Mouse (Mus musculus): ENCODE results near the gene Ptpn9. TPM values are rescaled to one million over a fixed set of nuclear protein-coding genes. Genes with fewer than 3 reads are reported as not detected.
"Not testable (repeated sequence)": the region's sequence is repeated elsewhere in the genome, so short reads cannot be mapped to it uniquely, and the experiment has no call there.

Ptpn9 gene
- 10 to 100 TPM; 60.1 to 62.0 TPM for total RNA-seq (2021)
- long read RNA-seq, experiment 1, full-length matches to known transcripts, result 29 of 34 reads
- long read RNA-seq, experiment 1, partial matches to known transcripts, result 2 of 34 reads
- long read RNA-seq, experiment 1, other reads (novel, unspliced or antisense), result 3 of 34 reads
- long read RNA-seq, experiment 2, full-length matches to known transcripts, result 91 of 121 reads
- long read RNA-seq, experiment 2, partial matches to known transcripts, result 15 of 121 reads
- long read RNA-seq, experiment 2, other reads (novel, unspliced or antisense), result 15 of 121 reads

- DNase-seq (ENCODE audit: low spot score in 2 of 2), result peak; percentile 83 to 86
Measured at GRCm38 (mm10) chr9:56994286-56995197, at the start of gene Ptpn9. TSS of gene Ptpn9 (plus strand) at chr9:56994923.

GRCm38 (mm10) chr9:56947481-56947880 is 47.2 kb upstream of the Ptpn9 start:
- not testable (repeated sequence) for DNase-seq (ENCODE audit: low spot score in 2 of 2)

- not testable (repeated sequence) for DNase-seq (ENCODE audit: low spot score in 2 of 2)
Measured at GRCm38 (mm10) chr9:56948699-56949098, 46.0 kb upstream of the Ptpn9 start.

- DNase-seq (ENCODE audit: low spot score in 2 of 2), result no peak
Measured at GRCm38 (mm10) chr9:56949767-56950166, 45.0 kb upstream of the Ptpn9 start.

- peak; percentile 82 to 94 for DNase-seq (ENCODE audit: low spot score in 2 of 2)
Measured at GRCm38 (mm10) chr9:56950414-56951400, 44.0 kb upstream of the Ptpn9 start, which contains the start of gene Snupn. TSS of gene Snupn (plus strand) at chr9:56950878.

- DNase-seq (ENCODE audit: low spot score in 2 of 2), result no peak
Measured at GRCm38 (mm10) chr9:56953562-56953961, 41.2 kb upstream of the Ptpn9 start.

GRCm38 (mm10) chr9:56956966-56957675 is 37.6 kb upstream of the Ptpn9 start:
- no peak for DNase-seq (ENCODE audit: low spot score in 2 of 2)

GRCm38 (mm10) chr9:56958689-56959088 is 36.0 kb upstream of the Ptpn9 start:
- DNase-seq (ENCODE audit: low spot score in 2 of 2), result no peak

GRCm38 (mm10) chr9:56961591-56961990 is 33.1 kb upstream of the Ptpn9 start:
- no peak for DNase-seq (ENCODE audit: low spot score in 2 of 2)

GRCm38 (mm10) chr9:56970158-56970557 is 24.6 kb upstream of the Ptpn9 start:
- no peak for DNase-seq (ENCODE audit: low spot score in 2 of 2)

GRCm38 (mm10) chr9:56973960-56974524 is 20.7 kb upstream of the Ptpn9 start:
- DNase-seq (ENCODE audit: low spot score in 2 of 2), result no peak

GRCm38 (mm10) chr9:56975199-56975598 is 19.5 kb upstream of the Ptpn9 start:
- no peak for DNase-seq (ENCODE audit: low spot score in 2 of 2)

- DNase-seq (ENCODE audit: low spot score in 2 of 2), result no peak
Measured at GRCm38 (mm10) chr9:56980186-56980585, 14.5 kb upstream of the Ptpn9 start.

- DNase-seq (ENCODE audit: low spot score in 2 of 2), result no peak
Measured at GRCm38 (mm10) chr9:56981502-56981901, 13.2 kb upstream of the Ptpn9 start.

- peak; percentile 34 to 40 for DNase-seq (ENCODE audit: low spot score in 2 of 2)
Measured at GRCm38 (mm10) chr9:56995198-56996027, 690 bp downstream of the Ptpn9 start.

GRCm38 (mm10) chr9:56996028-56996346 is 1.3 kb downstream of the Ptpn9 start:
- no peak for DNase-seq (ENCODE audit: low spot score in 2 of 2)

GRCm38 (mm10) chr9:56997206-56997605 is 2.5 kb downstream of the Ptpn9 start:
- DNase-seq (ENCODE audit: low spot score in 2 of 2), result not testable (repeated sequence)

GRCm38 (mm10) chr9:57003011-57003410 is 8.3 kb downstream of the Ptpn9 start:
- no peak for DNase-seq (ENCODE audit: low spot score in 2 of 2)

GRCm38 (mm10) chr9:57012393-57012792 is 17.7 kb downstream of the Ptpn9 start:
- DNase-seq (ENCODE audit: low spot score in 2 of 2), result no peak

All from adrenal gland, postnatal 4 days (tissue).